Mouse (Mus musculus) c-Kit-positive CD71-negative TER-119-negative erythroid progenitor cells, embryonic 14.5 days (primary cell): ENCODE data around the gene Adam30.

Experiments
- DNase-seq: peaks from one replicate; pipeline ENCODE4 v3.0.0-alpha.2; 2013; ENCODE audit warnings: low read depth

Adam30 gene

DNA sequence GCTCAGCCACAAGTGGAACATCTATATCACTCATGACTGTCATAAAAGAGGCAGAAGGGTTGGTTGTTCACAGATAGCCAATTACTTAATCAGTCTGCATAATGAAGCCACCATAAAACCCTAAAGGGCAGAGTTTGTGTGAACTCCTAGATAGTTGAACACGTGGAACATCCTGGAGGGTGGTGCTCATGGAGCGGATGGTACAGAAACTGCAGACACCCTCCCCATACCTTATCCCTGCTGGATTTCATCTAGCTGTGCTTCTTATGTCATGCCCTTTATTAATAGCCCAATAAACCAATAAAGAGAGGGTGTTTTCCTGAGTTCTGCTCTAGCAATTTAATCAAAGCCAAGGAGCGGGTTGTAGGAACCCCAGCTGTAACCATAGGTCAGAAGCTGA lies 27.3 kb downstream of the Adam30 start:
- DNase-seq: no peak

DNA sequence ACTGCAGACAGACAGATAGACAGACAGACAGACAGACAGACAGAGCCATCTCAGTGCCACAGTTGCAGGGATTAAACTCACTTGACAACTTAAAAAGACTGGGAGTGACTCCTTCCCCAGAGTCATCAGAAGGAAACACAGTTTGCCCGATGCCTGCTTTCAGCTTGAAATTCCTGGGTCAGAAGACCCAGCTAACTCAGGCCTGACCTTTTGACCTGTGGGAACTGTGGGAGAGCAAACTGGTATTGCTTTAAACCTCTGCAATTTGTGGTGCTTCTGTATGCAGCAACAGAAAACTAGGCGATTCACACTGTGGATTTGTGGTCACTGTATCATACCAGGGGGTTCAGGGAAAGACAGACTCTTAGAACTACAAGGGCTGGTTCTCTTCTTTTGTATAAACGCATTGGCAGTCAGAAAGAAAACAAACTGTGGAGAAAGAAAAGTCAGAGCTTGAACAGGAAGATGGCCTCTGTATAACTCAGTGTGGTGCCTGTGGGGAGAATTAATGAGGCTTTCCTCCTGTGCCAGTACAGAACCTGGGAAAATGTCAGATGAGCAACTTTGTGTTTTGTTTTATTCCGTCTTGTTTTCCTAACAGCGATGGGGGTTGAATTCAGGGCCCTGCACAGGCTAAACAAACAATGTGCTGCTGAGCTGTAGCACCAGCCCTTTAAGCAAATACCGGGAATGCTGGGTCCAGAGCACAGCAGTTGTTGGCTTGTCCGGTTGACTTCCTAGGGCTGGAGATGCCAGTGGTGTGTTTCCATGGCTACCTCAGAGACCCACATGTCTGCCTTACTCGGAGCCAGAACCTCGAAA lies 37.5 kb downstream of the Adam30 start:
- DNase-seq: no peak

DNA sequence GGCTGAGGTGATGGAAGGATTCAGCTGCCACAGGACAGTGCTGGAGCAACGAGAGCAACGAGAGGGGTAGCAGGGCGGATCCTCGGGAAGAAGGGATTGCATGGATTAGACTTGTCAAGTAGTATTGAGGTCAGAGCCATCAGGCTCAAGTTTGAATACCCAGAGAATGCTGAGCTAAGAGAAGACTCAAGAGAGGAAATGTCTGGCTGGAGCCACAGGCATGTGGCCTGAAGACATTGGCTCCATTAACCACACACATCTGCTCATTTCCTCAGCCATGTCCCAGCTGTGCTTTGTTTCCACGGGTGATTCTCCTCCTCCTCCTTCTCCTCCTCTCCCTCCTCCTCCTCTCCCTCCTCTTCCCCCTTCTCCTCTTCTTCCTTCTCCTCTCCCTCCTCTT lies 39.3 kb downstream of the Adam30 start:
- no peak for DNase-seq

DNA sequence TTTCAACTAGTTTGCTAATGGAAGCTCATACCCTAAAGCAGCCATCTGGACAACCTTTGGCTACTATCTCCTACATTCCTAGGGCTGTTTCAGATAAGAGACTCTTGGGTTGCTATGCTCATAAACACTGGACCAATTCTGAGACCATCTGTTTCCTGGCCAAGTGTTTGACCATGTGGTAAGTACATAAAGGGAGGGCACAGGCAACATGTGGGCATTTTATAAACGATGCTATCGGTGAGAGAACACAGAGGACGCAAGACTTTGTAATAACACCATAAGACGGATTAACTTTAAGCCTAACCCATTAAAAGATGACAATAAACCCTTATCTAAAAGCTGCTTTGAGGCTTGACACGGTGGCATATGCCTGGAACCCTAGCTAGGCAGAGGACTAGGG lies 42.9 kb downstream of the Adam30 start:
- no peak for DNase-seq

DNA sequence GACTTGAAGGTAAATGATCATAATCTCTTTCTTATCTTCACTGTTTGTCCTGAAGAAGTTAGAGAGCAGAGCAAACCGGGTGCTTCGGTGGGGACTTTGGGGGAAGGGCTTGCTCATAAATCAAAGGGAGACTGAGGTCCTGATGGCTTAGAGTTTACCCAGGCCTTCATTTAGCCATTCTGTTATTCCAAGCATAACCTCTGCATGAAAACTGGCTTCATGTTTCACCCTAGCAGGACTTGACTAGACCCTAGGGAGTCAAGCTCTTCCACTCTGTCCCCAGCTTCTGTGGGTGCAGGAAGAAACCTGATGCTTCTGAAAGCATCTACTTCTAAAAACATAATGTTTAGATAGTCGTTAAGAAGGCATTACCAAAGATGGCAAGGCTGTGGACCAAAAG lies 46.5 kb downstream of the Adam30 start:
- DNase-seq: no peak

DNA sequence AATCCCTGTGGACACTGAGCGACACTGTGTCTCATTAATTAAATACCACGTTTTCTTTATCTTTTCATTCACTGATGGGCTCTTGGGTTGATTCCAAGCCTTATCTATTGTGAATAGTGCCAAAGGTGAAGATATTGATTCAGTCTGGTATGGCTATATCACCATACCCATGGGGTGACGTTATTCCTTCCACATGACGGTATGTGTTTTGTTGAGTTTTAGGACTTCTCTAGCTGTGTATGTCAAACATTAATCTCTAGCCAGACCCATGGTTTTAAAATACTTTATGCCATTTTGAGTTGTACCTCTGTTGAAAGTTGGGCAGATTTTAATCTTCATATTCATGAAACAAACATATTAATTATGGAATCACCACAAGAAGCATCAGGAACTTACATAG lies 48.7 kb downstream of the Adam30 start:
- DNase-seq: no peak

DNA sequence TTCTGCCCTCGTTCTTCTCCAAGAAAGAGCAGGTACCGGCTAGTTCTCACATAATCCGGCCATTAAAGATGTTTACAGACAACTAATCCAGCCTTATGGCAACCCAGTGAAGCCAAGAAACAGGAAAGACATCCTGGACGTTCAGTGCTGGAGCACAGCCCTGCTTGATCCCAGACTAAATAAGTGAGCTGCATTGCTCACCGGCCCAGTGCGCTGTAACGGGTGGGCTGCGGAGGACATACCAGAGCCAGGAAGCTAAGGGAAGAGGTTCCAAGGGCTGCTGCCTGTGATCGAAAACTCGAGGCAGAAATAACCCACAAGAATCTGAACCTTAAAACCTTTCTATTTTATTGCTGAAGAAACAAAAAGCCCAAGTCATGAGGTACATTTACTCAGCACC lies 50.4 kb downstream of the Adam30 start:
- DNase-seq: no peak

DNA sequence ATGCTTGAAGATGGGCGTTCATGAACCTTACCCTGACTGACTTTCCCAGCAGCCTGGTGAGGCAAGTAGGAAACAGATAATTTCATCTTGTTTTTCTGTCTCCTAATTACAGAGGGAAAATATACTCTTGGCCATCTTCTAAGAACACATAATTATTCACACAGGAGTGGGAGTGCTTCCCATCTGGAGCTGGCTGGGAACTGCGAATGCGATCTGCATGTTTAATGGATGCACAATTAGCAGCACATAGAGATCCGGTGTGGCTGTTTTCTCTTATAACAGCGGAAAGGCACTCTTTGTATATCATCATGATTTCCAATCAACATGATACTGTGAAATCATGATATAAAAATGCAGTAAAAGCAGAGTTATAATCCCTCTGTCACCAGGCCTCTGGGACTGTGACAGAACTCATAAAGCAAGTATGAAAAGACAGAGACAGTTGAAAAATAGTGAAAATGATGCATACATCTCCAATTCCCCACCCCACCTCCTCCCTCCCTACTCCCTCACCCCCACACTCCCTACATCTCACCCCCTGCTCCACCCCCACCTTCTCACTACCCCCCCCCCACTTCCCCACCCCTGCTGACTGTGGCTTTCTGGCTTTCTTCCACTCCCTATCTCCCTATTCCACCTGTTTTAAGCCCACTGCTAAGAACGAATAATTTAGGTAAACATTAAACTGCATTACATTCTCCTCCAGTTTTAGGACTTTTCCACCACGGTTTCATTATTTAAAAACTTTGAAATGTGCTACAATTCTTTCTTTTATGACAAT lies 51.1 kb downstream of the Adam30 start:
- DNase-seq: no peak
